ENCODE assay signal across 7 mouse cellular contexts in the genomic region with DNA sequence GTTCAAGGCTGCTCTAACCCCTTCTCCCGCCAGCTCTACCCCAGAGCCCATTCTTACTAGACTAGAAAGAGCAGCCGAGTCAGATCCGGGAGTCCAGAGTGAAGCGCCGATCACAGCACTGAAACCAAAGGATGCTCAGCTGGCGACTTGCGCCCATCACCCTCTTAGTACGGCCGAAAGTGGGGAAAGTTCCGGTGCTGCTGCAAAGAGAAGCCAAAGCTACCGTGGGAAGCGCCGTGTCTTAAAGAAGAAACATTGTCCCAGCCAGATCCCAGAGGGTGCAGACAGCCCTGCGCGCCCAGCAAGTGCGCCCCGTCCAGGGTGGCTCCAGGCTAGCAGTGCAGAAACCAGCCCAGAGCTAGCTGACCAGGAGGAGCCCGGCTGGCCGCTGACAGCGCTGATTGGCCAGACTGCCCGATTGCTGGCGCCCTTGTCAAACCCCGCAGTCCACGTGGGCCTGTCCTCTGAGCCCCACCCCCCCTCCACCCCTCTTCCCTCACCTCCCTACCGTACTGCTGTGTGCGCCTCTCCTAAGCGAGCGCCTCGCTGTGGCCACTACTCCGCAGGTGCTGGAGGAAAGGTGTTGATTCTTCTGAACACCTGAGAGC. TPM values are rescaled to one million over a fixed set of nuclear protein-coding genes. Genes with fewer than 3 reads are reported as not detected.
DNase-seq lines count a peak whose midpoint lies in the region; ATAC-seq and TF ChIP-seq lines count a peak whose summit lies in the region.

Gene Fam19a4, minus strand, starts transcription at position 340 of the 608 bp plus-strand sequence.

- H3K36me3 ChIP-seq in embryonic facial prominence, embryonic 15.5 days: no peaks in the 10 kb centered on the region
- no peaks in the 10 kb centered on the region for H3K36me3 ChIP-seq in intestine, postnatal 0 days (ENCODE audit: control insufficient read depth, insufficient read depth)
- H3K36me3 ChIP-seq in lung, embryonic 16.5 days (ENCODE audit: control insufficient read depth, insufficient read depth, low read length): no peaks in the 10 kb centered on the region

- ATAC-seq in embryonic facial prominence, embryonic 15.5 days (ENCODE audit: insufficient number of reproducible peaks, low FRiP score, low TSS enrichment, low read depth): no peak; the same call in 1 of the 2 replicates
- peak; percentile 22; the same call in 1 of the 2 replicates for ATAC-seq in intestine, postnatal 0 days
- ATAC-seq in lung, embryonic 16.5 days (ENCODE audit: low read depth): peak; percentile 90

- WGBS in embryonic facial prominence, embryonic 15.5 days: under 1% methylated on average over 30 of the region's 30 CpGs
- WGBS in intestine, postnatal 0 days: 1% methylated on average over 30 of the region's 30 CpGs
- under 1% methylated on average over 30 of the region's 30 CpGs for WGBS in lung, embryonic 16.5 days

- DNase-seq in 3134 (ENCODE audit: extremely low read depth, insufficient read length, low spot score) (peak; percentile 3), ES-CJ7 (ENCODE audit: low read depth, low spot score) (peak; percentile 76)
- peak; percentile 13 for DNase-seq in right cerebral cortex, postnatal 4 days
- DNase-seq in urinary bladder, postnatal 36 days (ENCODE audit: low spot score in 2 of 2): no peak

- H3K9me3 ChIP-seq in embryonic facial prominence, embryonic 15.5 days (replicated peaks): no peaks in the 10 kb centered on the region
- H3K9me3 ChIP-seq in intestine, postnatal 0 days (ENCODE audit: control insufficient read depth): no peaks in the 10 kb centered on the region
- no peaks in the 10 kb centered on the region for H3K9me3 ChIP-seq in lung, embryonic 16.5 days (ENCODE audit: control insufficient read depth, low read length)

- H3K9ac ChIP-seq in embryonic facial prominence, embryonic 15.5 days: no peak within 1 kb of the TSS
- no peak within 1 kb of the TSS for H3K9ac ChIP-seq in intestine, postnatal 0 days (ENCODE audit: low read depth, low read length)
- H3K9ac ChIP-seq in lung, embryonic 16.5 days (ENCODE audit: low read length): no peak within 1 kb of the TSS

- TF ChIP-seq CTCF in intestine, postnatal 0 days (IDR thresholded peaks at IDR 0.05; ENCODE audit: low read depth): no peak

- peak within 1 kb of the TSS; percentile 40 for H3K4me3 ChIP-seq in embryonic facial prominence, embryonic 15.5 days (replicated peaks)
- peak within 1 kb of the TSS; percentile 39 for H3K4me3 ChIP-seq in intestine, postnatal 0 days (ENCODE audit: low read depth, low read length)
- H3K4me3 ChIP-seq in lung, embryonic 16.5 days (ENCODE audit: low read length): peak within 1 kb of the TSS; percentile 50

- peaks cover 44% of the 10 kb centered on the region for H3K27me3 ChIP-seq in embryonic facial prominence, embryonic 15.5 days
- peaks cover 23% of the 10 kb centered on the region for H3K27me3 ChIP-seq in intestine, postnatal 0 days (replicated peaks; ENCODE audit: control insufficient read depth, insufficient read depth, low read length)
- peaks cover 23% of the 10 kb centered on the region for H3K27me3 ChIP-seq in lung, embryonic 16.5 days (ENCODE audit: control insufficient read depth, insufficient read depth, low read depth, low read length)

- H3K4me1 ChIP-seq in embryonic facial prominence, embryonic 15.5 days: peaks cover 15% of the 10 kb centered on the region
- H3K4me1 ChIP-seq in intestine, postnatal 0 days (replicated peaks; ENCODE audit: control insufficient read depth, insufficient read depth, low read length): no peaks in the 10 kb centered on the region
- H3K4me1 ChIP-seq in lung, embryonic 16.5 days (replicated peaks; ENCODE audit: control insufficient read depth, insufficient read depth, low read length): peaks cover 8% of the 10 kb centered on the region

- H3K4me2 ChIP-seq in embryonic facial prominence, embryonic 15.5 days (replicated peaks): peak within 1 kb of the TSS; percentile 73
- H3K4me2 ChIP-seq in intestine, postnatal 0 days (replicated peaks; ENCODE audit: low read depth): peak within 1 kb of the TSS; percentile 66
- peak within 1 kb of the TSS; percentile 59 for H3K4me2 ChIP-seq in lung, embryonic 16.5 days (ENCODE audit: low read depth, low read length)

- H3K27ac ChIP-seq in embryonic facial prominence, embryonic 15.5 days (replicated peaks): no peak within 1 kb of the TSS
- no peak within 1 kb of the TSS for H3K27ac ChIP-seq in intestine, postnatal 0 days (ENCODE audit: low read depth, low read length)
- H3K27ac ChIP-seq in lung, embryonic 16.5 days (ENCODE audit: low read length): no peak within 1 kb of the TSS

RNA-seq across cellular contexts. Expression of gene Fam19a4, which starts in this region (rescaled TPM):
- 0.55 and 1.3 TPM in 2 replicates for polyA plus RNA-seq in embryonic facial prominence, embryonic 15.5 days (2015; fragmentation: Nextera tagmentation; extraction: Ambion mirVana)
- polyA plus RNA-seq in intestine, postnatal 0 days (2015; fragmentation: Nextera tagmentation; extraction: Ambion mirVana): 0.05 and 0.08 TPM in 2 replicates
- 0.59 and 0.64 TPM in 2 replicates for polyA plus RNA-seq in lung, embryonic 16.5 days (2015; fragmentation: Nextera tagmentation; extraction: Ambion mirVana)

Comparison
In these comparisons a context has a peak if more than half of its experiments do, and no peak if none do; other contexts are left out.
1. Peak in ATAC-seq, H3K4me3 ChIP-seq and H3K4me2 ChIP-seq in intestine, postnatal 0 days; RNA of the gene not detected or under 1 TPM.
2. Peak in ATAC-seq, H3K4me3 ChIP-seq and H3K4me2 ChIP-seq in lung, embryonic 16.5 days; RNA of the gene not detected or under 1 TPM.
3. DNase-seq: peak in 3134 (single experiment), ES-CJ7 (single experiment) and right cerebral cortex, postnatal 4 days (single experiment); none in urinary bladder, postnatal 36 days (0 of 2).
4. Peak in every context shown above with its lines, with median percentiles within 50 percentile points of each other: H3K4me2 ChIP-seq and H3K4me3 ChIP-seq.